Mouse (Mus musculus): ENCODE measurements at regions not wholly inside any gene's neighbourhood (a gene's known extent, or its start where the extent isn't known, plus 50 kb on each side); places are given as distances from the start of the nearest gene placed in this dataset.

DNA sequence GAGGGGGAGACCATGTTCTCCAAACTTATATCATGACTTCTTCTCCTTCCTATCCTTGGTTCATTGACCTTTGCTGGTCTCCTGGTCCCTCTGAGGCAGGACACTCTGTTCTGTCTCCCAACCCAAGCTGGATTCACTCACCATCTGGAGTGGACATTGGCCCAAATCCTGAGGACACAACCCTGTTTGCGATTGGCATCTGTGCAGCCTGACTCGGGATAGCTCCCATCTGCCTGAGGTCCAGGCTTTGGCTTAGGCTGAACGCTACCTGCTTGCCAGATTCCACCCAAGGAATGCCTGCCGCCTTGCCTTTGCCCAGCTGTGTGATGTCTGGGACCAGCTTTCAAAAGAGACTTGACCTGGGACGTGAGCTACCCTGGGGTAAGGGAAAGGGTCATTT lies 161.2 kb upstream of the Ubl3 start:
- no peak for TF ChIP-seq EP300 (IDR thresholded peaks at IDR 0.05; ENCODE audit: low read depth)
- TF ChIP-seq CTCF (IDR thresholded peaks at IDR 0.05; ENCODE audit: low read depth): no peak

Data from liver, embryonic 14.5 days (tissue).